Mouse (Mus musculus) neural tube, embryonic 14.5 days (tissue): Measurements from ENCODE around the gene Dennd4b. TPM values are rescaled to one million over a fixed set of nuclear protein-coding genes. Genes with fewer than 3 reads are reported as not detected.

Experiments
- ATAC-seq: fragments of 200-750 bp; cut with Nextera tagmentation; 2 replicates; pipeline ENCODE4 v1.8.0; 2017; ENCODE audit warnings: low read depth, mild to moderate bottlenecking, moderate TSS enrichment, moderate library complexity
- H3K27ac ChIP-seq: fragments of 300-500 bp; sonication (generic); 2 replicates; pipeline ENCODE4 v1.5.1; 2014; ENCODE audit warnings: low read depth, mild to moderate bottlenecking, control low read depth, low read length, moderate library complexity, mixed read lengths
- H3K27me3 ChIP-seq: fragments of 300-500 bp; sonication (generic); 2 replicates; pipeline ENCODE4 v1.6.1; 2014; ENCODE audit warnings: low read length; ENCODE audit not compliant: control insufficient read depth, insufficient read depth
- H3K36me3 ChIP-seq: fragments of 300-500 bp; sonication (generic); 2 replicates; pipeline ENCODE4 v1.6.1; 2014; ENCODE audit warnings: low read length, mixed read lengths; ENCODE audit not compliant: control insufficient read depth, insufficient read depth
- H3K4me1 ChIP-seq: fragments of 300-500 bp; sonication (generic); 2 replicates; pipeline ENCODE4 v1.6.1; 2014; ENCODE audit warnings: low read length; ENCODE audit not compliant: control insufficient read depth, insufficient read depth
- H3K4me2 ChIP-seq: fragments of 300-500 bp; sonication (generic); 2 replicates; pipeline ENCODE4 v1.6.1; 2014; ENCODE audit warnings: mild to moderate bottlenecking, low read depth, low read length, control low read depth
- H3K4me3 ChIP-seq: fragments of 300-500 bp; sonication (generic); 2 replicates; pipeline ENCODE4 v1.5.1; 2014; ENCODE audit warnings: low read depth, low read length, control low read depth, mixed read lengths
- H3K9ac ChIP-seq: fragments of 300-500 bp; sonication (generic); replicated peaks from 2 replicates; pipeline ENCODE4 v1.6.1; 2014; ENCODE audit warnings: low read depth, mild to moderate bottlenecking, control low read depth, low read length, mixed read lengths
- H3K9me3 ChIP-seq: fragments of 300-500 bp; sonication (generic); 2 replicates; pipeline ENCODE4 v1.6.1; 2016; ENCODE audit warnings: low read length; ENCODE audit not compliant: control insufficient read depth
- WGBS: fragments of 180-500 bp; shearing (Covaris S2); extraction: QIAGEN DNeasy Blood & Tissue Kit; methylation state at CpG from one replicate; pipeline ENCODE4 v1.1.7; 2014; 5-methylcytosine and 5-hydroxymethylcytosine counted together
- polyA plus RNA-seq: library from polyadenylated mRNA; unstranded; fragments of >200 nt; fragmentation: Nextera tagmentation; extraction: Ambion mirVana; gene quantifications from 2 replicates; pipeline ENCODE4 v1.2.1, GENCODE M21; 2014

Gene Dennd4b
- polyA plus RNA-seq, 1 experiment from 2014 or later: 8.5 TPM

GRCm38 (mm10) chr3:90268971-90269370, 4.0 kb downstream of the Dennd4b start:
- no peak for ATAC-seq
- Histone ChIP-seq H3K9ac (no peak overlapping the region), H3K4me1 (peaks cover 7% of the 10 kb centered on the region), H3K27ac (no peak overlapping the region), H3K9me3 (no peaks in the 10 kb centered on the region), H3K4me2 (no peak overlapping the region), H3K36me3 (peaks cover 15% of the 10 kb centered on the region; the same call in 1 of the 2 replicates), H3K27me3 (no peaks in the 10 kb centered on the region), H3K4me3 (no peak overlapping the region)
- WGBS: 90% methylated on average over 16 of the region's 16 CpGs

- H3K36me3 ChIP-seq: peaks cover 20% of the 10 kb centered on the region; the same call in 1 of the 2 replicates
- no peak overlapping the region for H3K9ac ChIP-seq
- H3K4me3 ChIP-seq: no peak overlapping the region
- no peak for ATAC-seq
- no peaks in the 10 kb centered on the region for H3K9me3 ChIP-seq
- peaks cover 7% of the 10 kb centered on the region for H3K4me1 ChIP-seq
- no peak overlapping the region for H3K4me2 ChIP-seq
- WGBS: 98% methylated on average over 8 of the region's 8 CpGs
- H3K27ac ChIP-seq: no peak overlapping the region
- no peaks in the 10 kb centered on the region for H3K27me3 ChIP-seq
These were observed 5.8 kb downstream of the Dennd4b start for GRCm38 (mm10) chr3:90270784-90271183.

- no peak for ATAC-seq
- H3K9ac ChIP-seq: no peak overlapping the region
- whole genome bisulfite sequencing: 64% methylated on average over 9 of the region's 9 CpGs
These were observed 7.2 kb downstream of the Dennd4b start for GRCm38 (mm10) chr3:90272170-90272569.

GRCm38 (mm10) chr3:90273855-90274254, 8.9 kb downstream of the Dennd4b start:
- H3K9me3 ChIP-seq: no peaks in the 10 kb centered on the region
- H3K9ac ChIP-seq: no peak overlapping the region
- ATAC-seq: no peak
- H3K4me2 ChIP-seq: no peak overlapping the region
- WGBS: 93% methylated on average over 22 of the region's 22 CpGs
- H3K27ac ChIP-seq: no peak overlapping the region
- H3K36me3 ChIP-seq: peaks cover 30% of the 10 kb centered on the region
- no peaks in the 10 kb centered on the region for H3K4me1 ChIP-seq
- no peaks in the 10 kb centered on the region for H3K27me3 ChIP-seq
- H3K4me3 ChIP-seq: no peak overlapping the region

More at GRCm38 (mm10) chr3:90272170-90272569, 7.2 kb downstream of the Dennd4b start:
- no peaks in the 10 kb centered on the region for H3K9me3 ChIP-seq
- H3K4me3 ChIP-seq: no peak overlapping the region
- peaks cover 25% of the 10 kb centered on the region for H3K36me3 ChIP-seq
- H3K27ac ChIP-seq: no peak overlapping the region
- no peaks in the 10 kb centered on the region for H3K27me3 ChIP-seq
- no peak overlapping the region for H3K4me2 ChIP-seq
- no peaks in the 10 kb centered on the region for H3K4me1 ChIP-seq

- WGBS: 95% methylated on average over 11 of the region's 11 CpGs
- H3K36me3 ChIP-seq: peaks cover 39% of the 10 kb centered on the region
- H3K9ac ChIP-seq: no peak overlapping the region
- no peaks in the 10 kb centered on the region for H3K9me3 ChIP-seq
- no peak overlapping the region for H3K27ac ChIP-seq
- no peaks in the 10 kb centered on the region for H3K4me1 ChIP-seq
- ATAC-seq: no peak
- no peaks in the 10 kb centered on the region for H3K27me3 ChIP-seq
- no peak overlapping the region for H3K4me3 ChIP-seq
- no peak overlapping the region for H3K4me2 ChIP-seq
These were observed 10.3 kb downstream of the Dennd4b start for GRCm38 (mm10) chr3:90275286-90275685.

GRCm38 (mm10) chr3:90276858-90277257, 11.9 kb downstream of the Dennd4b start:
- ATAC-seq: no peak

GRCm38 (mm10) chr3:90277793-90278192, 12.8 kb downstream of the Dennd4b start:
- no peak overlapping the region for H3K4me2 ChIP-seq
- H3K4me1 ChIP-seq: no peaks in the 10 kb centered on the region
- H3K27me3 ChIP-seq: no peaks in the 10 kb centered on the region
- WGBS: 94% methylated on average over 9 of the region's 9 CpGs
- no peak for ATAC-seq
- H3K27ac ChIP-seq: no peak overlapping the region
- peaks cover 26% of the 10 kb centered on the region for H3K36me3 ChIP-seq
- no peak overlapping the region for H3K4me3 ChIP-seq
- H3K9me3 ChIP-seq: no peaks in the 10 kb centered on the region
- H3K9ac ChIP-seq: no peak overlapping the region

More at GRCm38 (mm10) chr3:90276858-90277257, 11.9 kb downstream of the Dennd4b start:
- WGBS: 46% methylated on average over 16 of the region's 16 CpGs
- H3K4me1 ChIP-seq: no peaks in the 10 kb centered on the region
- no peak overlapping the region for H3K4me2 ChIP-seq
- no peak overlapping the region for H3K4me3 ChIP-seq
- no peak overlapping the region for H3K9ac ChIP-seq
- H3K27me3 ChIP-seq: no peaks in the 10 kb centered on the region
- H3K9me3 ChIP-seq: no peaks in the 10 kb centered on the region
- peaks cover 33% of the 10 kb centered on the region for H3K36me3 ChIP-seq
- H3K27ac ChIP-seq: no peak overlapping the region

GRCm38 (mm10) chr3:90278211-90278610, 13.2 kb downstream of the Dennd4b start:
- H3K27ac ChIP-seq: no peak overlapping the region
- H3K4me3 ChIP-seq: no peak overlapping the region
- ATAC-seq: no peak
- no peak overlapping the region for H3K9ac ChIP-seq
- WGBS: 97% methylated on average over 10 of the region's 10 CpGs
- H3K4me2 ChIP-seq: no peak overlapping the region
- H3K27me3 ChIP-seq: no peaks in the 10 kb centered on the region
- H3K9me3 ChIP-seq: no peaks in the 10 kb centered on the region
- H3K36me3 ChIP-seq: peaks cover 24% of the 10 kb centered on the region
- H3K4me1 ChIP-seq: no peaks in the 10 kb centered on the region

GRCm38 (mm10) chr3:90279216-90279615, 14.2 kb downstream of the Dennd4b start:
- Histone ChIP-seq H3K4me1 (no peaks in the 10 kb centered on the region), H3K27ac (no peak overlapping the region), H3K9me3 (no peaks in the 10 kb centered on the region), H3K4me2 (no peak overlapping the region), H3K9ac (no peak overlapping the region), H3K4me3 (no peak overlapping the region), H3K36me3 (peaks cover 24% of the 10 kb centered on the region), H3K27me3 (no peaks in the 10 kb centered on the region)
- ATAC-seq: no peak
- 92% methylated on average over 9 of the region's 9 CpGs for WGBS
